Mouse (Mus musculus) thymus, postnatal 14 days (tissue): ENCODE measurements around the gene Snx32.

ENCODE experiments used
- DNase-seq: peaks from one replicate; pipeline ENCODE4 v3.0.0; 2021

The Snx32 gene

DNA sequence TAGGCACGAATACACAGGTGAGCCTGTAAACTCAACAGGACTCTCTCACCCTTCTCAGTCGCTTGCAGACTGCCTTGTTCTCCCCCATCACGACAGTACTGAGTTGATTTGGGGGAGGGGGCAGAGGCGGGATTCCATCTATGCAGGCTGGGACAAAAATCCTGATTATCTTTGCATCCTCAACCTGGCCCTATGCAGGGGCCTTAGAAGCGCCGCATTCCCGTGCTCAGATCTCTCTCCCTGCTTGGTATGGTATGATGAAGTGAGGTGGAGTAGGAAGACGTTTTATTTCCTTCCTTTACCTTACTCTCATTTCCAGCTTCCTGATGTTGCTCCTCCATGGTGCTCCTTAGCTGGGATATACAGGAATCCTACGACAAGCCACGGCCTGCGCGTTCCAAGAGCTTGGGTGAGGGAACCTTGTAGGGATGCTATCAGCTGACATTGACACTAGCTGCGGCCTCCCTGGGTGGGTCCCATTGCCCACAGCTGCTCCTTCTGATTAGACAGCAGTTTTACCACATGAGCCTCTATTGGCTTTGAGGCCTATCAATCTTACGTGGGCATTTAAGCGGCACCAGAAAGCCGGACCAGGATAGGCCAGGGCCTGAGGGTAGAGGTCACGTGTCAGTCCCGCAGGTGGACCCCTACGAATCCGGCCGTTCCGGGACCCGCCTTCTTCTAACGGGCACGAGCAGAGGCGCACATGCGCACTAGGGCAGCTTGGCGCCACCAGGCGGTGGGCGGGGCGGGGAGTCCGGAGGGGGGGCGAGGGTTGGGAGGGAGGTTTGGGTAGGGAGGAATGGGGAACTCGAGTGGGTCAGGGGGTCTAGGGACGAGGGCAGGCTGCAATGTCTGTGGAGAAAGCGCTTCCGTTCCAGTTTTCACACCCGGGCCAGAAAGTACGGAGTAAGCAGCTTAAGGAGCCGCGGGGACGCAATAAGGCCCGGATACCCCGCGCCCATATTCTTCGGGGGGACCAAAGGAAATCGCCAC, at the start of gene Snx32:
TSS of gene Snx32 (minus strand) at position 508 of the 996 bp plus-strand sequence.
- peak; percentile 97 for DNase-seq

DNA sequence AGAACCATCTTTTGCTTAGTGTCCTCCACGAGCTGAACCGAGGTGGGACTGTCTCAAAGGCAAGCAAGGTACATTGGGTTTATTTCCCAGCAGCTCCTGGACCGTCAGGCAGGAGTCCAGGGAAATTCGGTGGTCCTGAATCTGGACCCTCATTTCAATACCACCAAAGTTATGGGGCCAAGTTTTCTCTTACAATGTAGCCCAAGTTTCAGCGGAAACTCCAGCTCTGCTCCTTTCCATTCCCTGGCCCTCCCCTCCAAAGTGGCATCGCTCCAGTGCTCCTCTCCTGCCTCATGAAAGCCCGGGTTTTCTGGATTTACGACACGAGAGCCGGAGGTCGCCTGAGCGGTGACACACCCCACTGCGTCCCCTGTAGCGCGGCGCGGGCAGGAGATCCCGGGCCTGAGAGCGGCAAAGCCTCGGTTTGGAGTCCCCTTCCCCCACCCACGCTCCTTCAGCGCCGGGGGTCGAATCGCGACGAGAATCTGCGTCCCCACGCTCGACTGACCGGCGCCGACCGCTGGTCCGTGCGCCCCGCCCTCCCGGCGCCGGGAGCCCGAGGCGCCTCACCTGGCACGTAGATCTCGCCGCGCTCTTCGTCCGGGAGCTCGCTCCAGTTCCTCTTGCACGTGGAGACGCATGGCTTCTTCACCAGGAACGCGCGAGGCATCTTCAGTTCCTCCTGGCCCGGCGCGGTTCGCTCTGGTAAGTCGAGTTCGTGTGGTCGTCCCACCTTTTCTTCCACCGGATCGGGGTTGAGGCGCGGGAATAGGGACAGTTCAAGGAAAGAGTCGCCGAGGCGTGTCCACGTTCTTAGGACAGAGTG, 49.5 kb upstream of the Snx32 start:
- DNase-seq = no peak

DNA sequence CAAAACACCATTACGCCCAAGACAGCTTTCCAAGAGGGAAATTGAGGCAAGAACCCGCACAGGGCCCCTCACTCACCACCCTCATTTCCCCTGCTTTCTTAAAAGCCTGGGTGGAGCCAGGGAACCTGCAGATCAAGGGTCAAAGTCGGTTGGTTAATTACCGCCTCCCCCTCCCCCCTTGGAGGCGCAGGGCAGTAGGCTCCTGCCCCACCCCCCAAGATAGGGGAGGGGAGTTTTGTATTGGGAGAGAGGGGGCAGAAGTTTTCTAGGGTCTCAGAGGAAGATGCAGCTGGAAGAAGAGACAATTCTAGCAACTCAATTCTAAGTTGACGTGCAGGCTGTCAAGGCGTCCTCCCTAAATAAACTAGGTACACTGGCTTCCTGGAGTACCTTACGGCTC, 48.9 kb upstream of the Snx32 start:
- no peak for DNase-seq

DNA sequence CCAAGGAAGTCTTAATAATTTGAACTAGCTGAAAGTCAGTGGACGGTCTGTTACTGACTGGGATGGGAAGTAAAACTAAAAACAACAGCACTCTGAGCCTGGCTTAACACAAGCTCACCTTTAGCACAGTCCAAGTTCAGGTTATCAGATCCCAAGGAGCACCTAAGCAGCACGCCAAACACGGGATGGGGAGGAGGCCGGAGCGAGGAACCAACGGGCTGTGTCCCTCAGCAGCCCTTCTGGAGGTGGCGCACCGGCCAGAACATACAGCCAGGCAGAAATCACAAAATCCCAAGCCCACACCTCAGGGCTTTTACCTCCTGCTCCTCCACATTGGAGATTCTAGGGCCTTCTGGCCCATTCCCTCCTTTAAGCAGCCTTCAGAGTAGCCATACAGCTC, 48.4 kb upstream of the Snx32 start:
- no peak for DNase-seq

DNA sequence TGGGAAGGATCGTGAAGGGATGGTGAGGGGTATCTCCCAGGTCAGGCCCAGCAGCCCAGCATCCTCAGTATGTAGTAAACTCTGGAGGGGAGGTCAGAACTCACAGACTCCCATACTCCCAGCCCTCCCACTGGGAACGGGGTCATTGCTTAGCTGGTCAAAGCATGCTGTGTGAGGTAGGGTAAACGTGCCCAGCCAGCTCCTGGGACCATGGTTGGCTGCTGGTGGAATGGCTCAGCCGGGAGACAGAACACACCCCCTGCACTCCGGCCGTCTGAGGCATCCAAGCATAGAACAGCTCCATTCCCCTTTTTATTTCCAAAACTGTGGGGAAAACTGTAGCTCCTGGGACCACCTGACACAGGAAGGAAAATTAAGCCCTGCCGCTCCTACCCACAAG, 47.8 kb upstream of the Snx32 start:
- no peak for DNase-seq

DNA sequence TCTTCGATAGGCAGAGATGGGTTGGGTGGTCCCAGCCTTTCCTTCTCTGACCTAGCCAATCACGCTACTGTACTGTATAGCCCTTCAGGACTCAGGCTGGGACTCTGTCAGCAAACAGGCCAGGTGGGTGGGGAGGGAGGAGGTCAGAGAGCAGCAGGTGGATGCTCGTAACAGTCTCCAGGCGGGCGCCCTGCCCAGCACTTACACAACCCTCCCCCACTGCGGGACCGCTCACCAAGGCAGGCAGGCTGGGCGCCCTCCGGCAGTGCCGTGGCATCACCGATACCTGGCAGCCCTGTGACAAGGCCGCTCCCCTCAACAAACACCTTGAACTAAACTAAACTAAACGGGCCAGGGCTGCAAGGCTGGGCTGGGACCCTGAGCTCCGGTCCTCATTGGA, 43.9 kb upstream of the Snx32 start:
- DNase-seq = no peak

DNA sequence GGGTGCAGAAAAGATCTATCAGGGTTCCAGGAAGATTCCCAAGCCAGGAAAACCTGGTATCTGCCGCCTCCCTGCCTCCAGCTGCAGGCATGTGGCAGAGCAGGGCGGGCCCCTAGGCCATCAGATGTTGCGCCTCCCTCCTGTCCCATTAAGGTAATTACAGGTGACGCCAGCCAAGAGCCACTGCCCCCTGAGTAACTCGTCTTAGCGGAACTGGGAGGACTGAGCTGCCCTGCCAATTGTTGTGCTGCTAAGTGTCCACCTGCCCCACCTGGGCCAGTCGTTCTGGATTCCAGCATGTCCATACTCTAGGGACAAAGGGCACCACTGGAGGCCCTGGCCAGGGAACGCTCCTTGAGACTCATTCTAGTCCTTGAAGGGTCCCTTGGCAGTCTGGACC, 43.5 kb upstream of the Snx32 start:
- no peak for DNase-seq

DNA sequence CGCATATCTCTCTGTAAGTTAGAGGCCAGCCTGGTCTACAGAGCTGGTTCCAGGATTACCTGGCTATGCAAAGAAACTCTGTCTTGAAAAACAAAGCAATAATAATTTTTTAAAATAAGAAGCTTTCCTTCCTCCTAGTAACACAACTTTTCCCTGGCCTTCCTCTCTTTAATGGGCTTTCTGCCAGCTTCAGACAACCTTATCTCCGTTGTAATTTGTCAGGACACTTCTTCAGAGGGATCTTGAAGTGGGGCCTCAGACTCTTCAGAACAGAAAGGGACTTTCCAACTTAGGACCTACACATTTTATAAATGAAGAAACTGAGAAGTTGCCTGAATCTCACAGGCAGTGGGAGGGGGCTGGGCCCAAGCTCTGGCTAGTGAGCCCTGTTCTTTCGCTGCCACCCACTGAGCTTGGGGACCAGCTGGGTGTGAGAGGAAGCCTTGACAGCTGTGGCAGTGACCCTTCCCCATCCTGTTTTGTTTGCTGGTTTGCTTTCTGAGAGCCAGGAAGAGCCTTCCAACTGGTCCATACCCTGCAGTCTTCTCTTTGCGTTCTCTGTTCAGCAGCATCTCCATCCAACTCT, 37.2 kb upstream of the Snx32 start:
- no peak for DNase-seq

DNA sequence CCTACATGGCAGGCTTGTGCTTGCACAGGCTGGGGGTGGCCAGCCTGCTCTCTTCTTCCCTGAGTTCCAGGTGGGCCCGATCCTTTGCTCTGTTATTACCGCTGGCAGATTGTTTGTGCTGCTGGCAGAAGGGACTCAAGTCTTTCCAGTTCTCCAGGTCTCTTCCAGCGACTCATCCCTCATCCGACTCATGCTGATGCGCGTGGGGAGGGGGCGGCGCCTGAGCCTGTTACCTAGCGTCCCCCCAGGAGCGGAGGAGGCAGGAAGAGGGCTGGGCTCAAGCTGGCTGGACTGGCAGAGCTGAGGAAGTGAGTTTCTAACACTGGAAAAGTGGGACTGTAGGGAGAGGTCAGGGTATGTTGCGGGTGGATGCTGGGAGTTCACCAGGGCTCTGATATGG, 33.7 kb upstream of the Snx32 start:
- no peak for DNase-seq

DNA sequence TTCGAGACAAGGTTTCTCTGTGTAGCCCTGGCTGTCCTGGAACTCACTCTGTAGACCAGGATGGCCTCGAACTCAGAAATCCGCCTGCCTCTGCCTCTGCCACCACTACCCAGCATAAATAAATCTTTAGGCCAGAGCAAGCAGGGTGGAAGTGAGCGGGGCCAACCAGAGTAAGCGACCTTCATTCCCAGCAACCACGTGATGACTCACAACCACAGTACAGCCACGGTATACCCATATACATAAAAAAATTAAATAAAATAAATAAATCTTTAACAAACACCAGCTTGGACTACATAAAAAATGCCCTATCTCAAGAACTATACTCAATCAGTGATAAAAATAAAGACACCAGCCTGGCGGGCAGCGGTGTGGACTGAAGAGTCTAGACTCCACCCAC, 33.0 kb upstream of the Snx32 start:
- no peak for DNase-seq

DNA sequence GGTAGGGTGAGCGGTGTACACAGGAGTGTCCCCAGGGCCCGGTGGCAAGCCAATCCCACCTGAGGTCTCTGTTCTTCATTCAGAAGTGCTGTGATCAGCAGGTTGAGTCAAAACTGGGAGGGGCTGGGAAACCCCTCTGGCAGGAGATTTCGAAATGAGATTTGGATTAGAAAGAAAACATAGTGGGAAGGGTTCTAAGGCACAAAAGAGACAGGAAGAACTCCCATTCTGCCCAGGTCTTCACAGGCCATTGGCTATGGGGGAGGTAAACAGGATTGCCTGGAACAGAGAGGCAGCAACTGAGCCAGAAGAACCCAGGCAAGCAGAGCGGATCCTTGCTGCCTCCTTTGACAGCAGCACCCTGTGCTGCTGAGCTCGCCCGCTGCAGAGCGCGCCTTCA, 28.4 kb upstream of the Snx32 start:
- DNase-seq = no peak

DNA sequence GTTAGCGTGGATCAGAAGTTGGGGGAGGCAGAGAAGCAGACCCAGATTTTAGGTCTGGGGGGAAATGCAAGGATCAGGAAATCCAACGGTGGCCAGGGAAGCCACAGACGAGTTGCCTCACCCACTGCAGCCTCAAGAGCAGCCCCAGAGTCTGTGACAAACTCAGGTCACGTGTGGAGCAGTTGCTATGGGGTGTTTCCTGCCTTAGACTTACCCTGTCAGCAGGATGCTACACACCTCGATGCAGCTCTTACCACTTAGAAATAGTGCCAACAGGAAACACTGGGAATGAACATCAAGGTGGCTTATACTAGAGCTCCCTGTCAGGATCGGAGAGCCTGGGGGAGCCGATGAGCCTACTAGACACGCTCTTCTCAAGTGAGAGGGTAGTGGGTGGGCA, 22.2 kb upstream of the Snx32 start:
- peak; percentile 15 for DNase-seq

DNA sequence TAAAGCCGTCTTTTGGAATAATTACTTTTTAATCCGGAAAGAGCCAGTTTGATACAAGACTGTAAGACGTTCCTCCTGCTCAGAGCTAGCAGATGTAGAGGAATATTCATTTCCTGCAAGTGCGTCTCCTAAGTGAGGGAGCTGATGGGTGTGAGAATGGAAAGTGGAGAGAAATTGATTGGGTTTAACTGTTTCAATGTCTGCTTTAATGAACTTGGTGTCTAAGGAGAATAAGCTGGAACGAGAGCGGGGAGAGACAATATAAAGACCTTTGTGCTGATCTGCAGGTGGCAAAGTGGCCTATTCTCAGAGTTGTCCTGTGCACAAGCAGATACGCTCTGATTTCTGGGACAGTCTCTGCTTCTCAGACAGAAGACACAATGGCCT, 19.8 kb upstream of the Snx32 start:
- DNase-seq = no peak

DNA sequence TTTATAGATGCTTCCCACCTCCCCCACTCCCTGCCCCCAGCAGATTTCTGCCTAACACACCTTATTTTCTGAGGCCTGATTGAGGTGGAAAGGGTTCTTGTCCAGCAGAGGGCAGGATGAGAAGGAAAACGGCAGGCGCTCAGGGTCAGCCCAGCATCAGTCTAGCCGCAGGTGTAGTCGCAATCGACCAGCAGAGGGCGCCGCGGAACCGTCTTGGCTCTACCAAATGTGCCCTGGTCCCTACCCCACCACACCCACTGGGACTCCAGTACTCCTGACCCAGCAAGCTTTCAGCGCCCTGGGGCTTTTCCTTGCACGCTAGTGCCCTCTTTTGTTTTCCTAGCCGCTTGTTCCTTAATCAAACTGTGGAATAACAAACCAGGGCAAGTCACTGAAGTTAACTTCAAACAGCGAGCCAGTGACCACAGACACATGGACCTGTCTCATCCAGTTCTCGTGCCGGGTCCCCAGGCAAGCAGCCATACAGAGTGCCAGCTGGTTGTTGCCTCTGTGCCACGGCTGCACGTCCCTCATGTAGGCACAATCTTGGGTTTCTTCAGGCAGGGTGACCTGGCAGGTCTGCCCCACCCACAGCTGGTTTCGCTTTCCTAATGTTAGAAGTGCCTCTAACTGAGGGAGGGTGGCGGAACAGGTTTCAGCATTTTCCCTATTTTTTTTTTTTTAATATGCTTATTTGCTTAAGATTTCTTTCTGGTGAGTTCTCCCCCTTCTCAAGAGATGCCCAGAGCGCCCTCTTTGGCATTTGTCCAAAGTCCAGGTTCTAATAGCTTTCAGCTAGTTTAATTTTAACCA, 19.2 kb upstream of the Snx32 start:
- peak; percentile 95 for DNase-seq

DNA sequence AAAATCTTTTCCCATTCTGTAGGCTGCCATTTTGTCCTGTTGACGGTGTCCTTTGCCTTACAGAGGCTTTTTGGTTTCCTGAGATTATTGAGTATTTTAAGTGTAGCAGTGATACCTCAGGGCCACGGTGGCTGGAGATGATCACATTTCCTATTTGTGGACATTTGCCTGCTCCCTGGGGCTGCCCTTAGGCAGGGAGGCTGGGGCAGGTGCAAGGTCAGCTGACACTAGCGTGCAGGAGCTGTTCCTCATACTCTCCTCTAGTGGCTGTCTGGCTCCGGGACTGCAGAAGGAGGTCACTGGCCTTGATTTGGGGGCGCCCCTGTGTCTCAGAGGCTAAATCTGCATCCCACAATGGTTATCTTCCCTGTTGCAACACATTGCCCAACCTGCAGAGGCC, 14.9 kb upstream of the Snx32 start:
- DNase-seq = no peak

DNA sequence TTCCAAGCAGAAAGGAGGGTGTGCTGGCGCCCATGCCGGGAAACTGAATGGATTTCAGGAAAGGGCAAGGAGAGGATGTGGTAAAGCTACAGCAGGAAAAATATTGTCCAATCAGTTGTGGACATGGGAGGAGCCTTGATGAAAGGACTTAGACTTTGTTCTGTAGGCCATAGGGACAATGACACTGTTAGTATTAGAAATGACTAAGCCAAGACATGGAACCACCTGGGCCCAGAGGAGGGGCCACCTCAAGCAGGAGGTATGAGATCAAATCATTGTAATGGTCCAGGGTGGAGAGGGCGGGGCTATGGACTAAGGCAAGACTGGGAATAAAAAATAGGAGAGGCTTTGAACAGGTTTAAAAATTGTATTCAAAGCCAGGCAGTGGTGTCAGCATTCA, 8.4 kb upstream of the Snx32 start:
- no peak for DNase-seq

DNA sequence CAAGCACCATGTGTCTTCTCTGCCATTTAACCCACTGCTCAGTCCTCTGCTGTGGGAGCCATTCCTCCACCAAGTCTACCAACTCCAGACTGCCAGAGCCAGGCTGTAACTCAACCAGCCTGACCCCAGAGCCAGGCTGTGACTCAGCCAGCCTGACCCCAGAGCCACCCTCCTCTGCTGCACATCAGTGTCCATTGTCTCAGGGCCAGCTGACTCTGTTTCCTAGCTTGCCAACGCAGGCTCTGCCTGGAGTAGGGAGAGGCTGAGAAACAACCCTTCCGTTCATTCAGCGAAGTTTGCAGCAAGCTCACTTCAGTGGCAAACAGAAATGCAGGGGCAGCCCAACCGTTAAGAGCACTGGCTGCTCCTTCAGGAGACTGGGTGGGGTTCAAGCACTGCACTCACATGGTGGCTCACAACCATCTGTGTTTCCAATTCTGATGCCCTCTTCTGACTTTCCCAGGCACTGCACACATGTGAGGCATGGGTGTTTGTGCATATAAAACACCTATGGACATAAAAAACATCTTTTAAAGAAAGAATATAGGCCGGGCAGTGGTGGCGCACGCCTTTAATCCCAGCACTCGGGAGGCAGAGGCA, 6.7 kb upstream of the Snx32 start:
- no peak for DNase-seq

DNA sequence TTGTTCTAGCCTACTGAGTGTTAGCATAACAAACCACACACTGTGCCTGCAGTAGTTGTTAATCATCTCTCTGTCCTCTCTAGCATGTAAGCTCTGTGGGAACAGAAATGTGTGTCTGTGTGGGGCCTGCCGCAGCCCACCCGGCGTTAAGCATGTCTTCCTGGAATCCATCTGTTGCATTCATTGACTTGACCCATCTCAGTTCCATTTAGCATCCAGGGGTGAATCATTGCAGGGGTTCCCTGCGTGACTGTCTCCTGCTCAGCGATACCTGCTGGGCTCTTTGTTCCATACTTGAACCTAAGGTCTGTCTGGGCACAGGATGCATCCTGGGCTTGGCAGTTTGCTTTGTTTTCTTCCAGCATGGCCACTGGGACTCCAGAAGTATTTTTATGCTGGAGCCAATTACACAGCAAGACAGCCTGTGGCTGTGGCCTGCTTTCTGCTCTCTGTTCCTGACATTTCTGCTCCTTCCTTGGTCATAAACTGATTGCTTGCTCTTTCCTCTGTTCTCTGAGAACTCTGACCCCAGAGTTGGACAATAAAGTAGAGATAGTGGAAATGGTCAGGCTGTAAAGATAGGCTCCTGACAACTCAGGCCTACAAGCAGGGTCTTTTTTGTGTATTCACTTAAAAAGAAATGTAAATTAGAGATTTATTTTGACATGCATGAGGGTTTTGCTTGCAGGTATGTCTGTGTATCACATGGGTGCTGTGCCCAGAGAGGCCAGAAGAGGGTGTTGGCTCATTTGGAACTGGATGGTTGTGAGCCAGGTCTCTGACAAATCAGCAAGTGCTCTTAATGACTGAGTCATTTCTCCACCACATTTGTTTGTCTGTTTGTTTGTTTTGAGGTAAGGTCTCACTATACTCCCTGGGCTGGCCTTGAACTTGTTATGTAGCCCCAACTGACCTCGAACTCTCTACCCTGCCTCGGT, 5.8 kb upstream of the Snx32 start:
- peak; percentile 24 for DNase-seq

DNA sequence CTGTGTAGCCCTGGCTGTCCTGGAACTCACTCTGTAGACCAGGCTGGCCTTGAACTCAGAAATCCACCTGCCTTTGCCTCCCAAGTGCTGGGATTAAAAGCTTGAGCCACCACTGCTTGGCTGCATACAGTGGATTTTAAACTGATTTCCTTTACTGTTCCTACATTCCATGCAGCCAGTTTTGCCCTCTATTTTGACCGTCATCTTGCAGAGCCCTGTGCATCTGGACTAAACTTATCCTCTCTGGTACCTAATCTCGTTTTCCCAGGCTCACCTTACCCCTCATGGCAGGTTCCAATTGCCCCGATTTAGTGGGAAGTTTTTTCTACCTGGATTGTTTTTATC, 2.6 kb upstream of the Snx32 start:
- DNase-seq = no peak

DNA sequence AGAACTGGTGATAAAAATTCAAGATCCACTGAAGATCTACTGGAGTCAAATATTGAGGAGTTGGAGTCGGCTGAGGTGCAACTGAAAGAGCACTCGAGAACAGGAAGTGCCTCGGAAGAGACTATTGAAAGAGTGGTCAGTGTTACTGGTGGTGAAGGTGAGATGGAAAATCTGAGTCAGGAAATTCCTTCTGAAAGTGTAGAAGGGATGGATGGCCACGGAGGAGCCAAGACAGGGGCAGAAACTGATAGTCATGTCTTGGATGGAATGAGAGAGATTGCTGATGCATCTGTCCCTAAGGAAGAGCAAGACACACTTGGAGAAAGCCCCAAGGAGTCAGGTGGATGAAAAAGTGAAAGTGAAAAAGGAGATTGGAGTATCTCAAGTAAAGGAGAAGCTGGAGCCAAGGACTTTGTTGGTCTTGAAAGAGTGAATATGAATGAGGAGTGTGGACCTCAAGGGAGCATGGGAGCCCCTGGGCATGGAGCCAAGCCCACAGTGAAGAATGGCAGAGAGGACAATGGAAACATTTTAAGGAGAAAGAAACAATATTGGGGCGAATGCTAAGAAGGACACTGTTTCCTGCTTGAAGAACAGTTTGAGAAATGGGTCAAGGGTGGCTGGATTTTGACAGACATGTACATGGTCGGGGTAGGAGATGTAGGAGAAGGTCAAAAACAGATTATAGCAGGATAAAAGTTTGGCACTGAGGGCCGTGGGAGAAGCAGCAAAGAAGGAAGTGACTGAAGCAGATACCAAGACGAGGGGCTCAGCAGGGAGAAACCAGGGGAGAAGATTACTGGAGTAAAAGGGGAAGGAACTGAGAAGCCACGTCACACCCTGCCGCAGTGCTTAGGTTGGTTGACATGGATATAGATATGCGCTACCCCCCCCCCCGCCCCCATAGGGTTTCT, 2.0 kb upstream of the Snx32 start:
- DNase-seq = no peak
